Mouse (Mus musculus) adrenal gland, adult (tissue): Measurements from ENCODE around the gene Gpsm1.
"Not testable (repeated sequence)": the region's sequence is repeated elsewhere in the genome, so short reads cannot be mapped to it uniquely, and the experiment has no call there.

Experiments
- DNase-seq, 2 experiments: peaks; one replicate each; pipeline ENCODE4 v3.0.0; 2022 to 2023; ENCODE audit warnings: low spot score in 1 of 2; ENCODE audit not compliant: inconsistent age in 2 of 2

Gpsm1 gene

GRCm38 (mm10) chr2:26364738-26365465, 49.6 kb downstream of the Gpsm1 start:
- peak; percentile 65 to 88 for DNase-seq

- DNase-seq: no peak
Measured at GRCm38 (mm10) chr2:26367911-26368310, 52.6 kb downstream of the Gpsm1 start.

- DNase-seq: no peak
Measured at GRCm38 (mm10) chr2:26368572-26368971, 53.3 kb downstream of the Gpsm1 start.

- DNase-seq: no peak
Measured at GRCm38 (mm10) chr2:26372396-26372795, 57.1 kb downstream of the Gpsm1 start.

- peak; percentile 89 to 94 for DNase-seq
Measured at GRCm38 (mm10) chr2:26380131-26380771, 64.9 kb downstream of the Gpsm1 start, which contains the start of gene Snapc4. Gene Snapc4, minus strand, starts transcription at chr2:26380653.

- not testable (repeated sequence) for DNase-seq
Measured at GRCm38 (mm10) chr2:26380871-26381270, 65.6 kb downstream of the Gpsm1 start.

GRCm38 (mm10) chr2:26387713-26388112, 72.4 kb downstream of the Gpsm1 start:
- no peak for DNase-seq

- no peak for DNase-seq
Measured at GRCm38 (mm10) chr2:26388682-26389153, 73.4 kb downstream of the Gpsm1 start.

GRCm38 (mm10) chr2:26389154-26389690, 73.9 kb downstream of the Gpsm1 start, which contains the start of the genes Entr1 and Pmpca:
Gene Entr1, minus strand, starts transcription at chr2:26389316.
Gene Pmpca, plus strand, starts transcription at chr2:26389339.
- DNase-seq: peak; percentile 87 to 94

GRCm38 (mm10) chr2:26390954-26391353, 75.6 kb downstream of the Gpsm1 start:
- DNase-seq: no peak

GRCm38 (mm10) chr2:26391617-26392016, 76.3 kb downstream of the Gpsm1 start:
- DNase-seq: no peak
